Comparison of ENCODE assay signal across 24 mouse cellular contexts in the genomic region with DNA sequence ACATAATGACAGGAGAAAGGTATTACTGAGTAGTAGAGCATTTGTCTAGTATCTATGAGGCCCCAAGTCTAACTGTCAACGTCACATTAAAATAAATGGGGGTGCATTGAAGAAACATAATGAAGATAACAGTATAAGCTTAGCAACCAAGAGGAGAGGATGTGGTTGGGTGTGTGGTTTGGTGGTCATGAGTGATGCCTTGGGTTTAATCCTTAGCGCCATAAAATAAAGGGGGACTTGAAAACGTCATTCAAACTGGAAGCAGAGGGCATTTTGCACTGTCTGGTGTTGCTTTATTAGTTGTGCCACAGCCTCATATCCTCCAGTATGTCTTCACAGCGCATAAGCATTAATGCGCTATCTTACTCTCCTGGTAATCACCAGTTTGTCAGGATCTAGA. TPM values are rescaled to one million over a fixed set of nuclear protein-coding genes. Genes with fewer than 3 reads are reported as not detected.
DNase-seq lines count a peak whose midpoint lies in the region; ATAC-seq and TF ChIP-seq lines count a peak whose summit lies in the region.
"Had no signal": no experiment of that assay in that cellular context is flagged by ENCODE, and none has a peak within 500 bp of the region (broad histone marks: within the 10 kb centered on the region; RNA-seq: fewer than 3 reads in every experiment).

No protein-coding gene starts in this region.

- no peak for TF ChIP-seq CTCF in MEL (IDR thresholded peaks at IDR 0.05 in 2 of 3, conservative IDR thresholded peaks at IDR 0.05 in 1 of 3; ENCODE audit: control insufficient read depth in 1 of 3, insufficient read depth in 1 of 3, low read depth in 2 of 3, low read length in 3 of 3, poor library complexity in 1 of 3, severe bottlenecking in 1 of 3)
- no peak for TF ChIP-seq CTCF in midbrain, postnatal 0 days (IDR thresholded peaks at IDR 0.05)
- no peak for TF ChIP-seq CTCF in layer of hippocampus, adult 2 months (conservative IDR thresholded peaks at IDR 0.05)

- TF ChIP-seq POLR2A in MEL (IDR thresholded peaks at IDR 0.05; ENCODE audit: control insufficient read depth in 1 of 2, insufficient read depth in 1 of 2, low read depth in 1 of 2, low read length in 2 of 2, poor library complexity in 1 of 2): no peak

- 88% methylated on average over 5 of the region's 5 CpGs for WGBS in midbrain, postnatal 0 days

- H3K79me2 ChIP-seq in MEL (ENCODE audit: control insufficient read depth, insufficient read depth, low read length, poor library complexity): peaks cover under 1% of the 10 kb centered on the region

- H3K36me3 ChIP-seq in MEL (ENCODE audit: control insufficient read depth in 1 of 2, insufficient read depth in 2 of 2, low read length in 2 of 2): peaks cover 0 to 6% of the 10 kb centered on the region in 2 experiments; a peak in 2 of 4 replicates
- H3K36me3 ChIP-seq in midbrain, postnatal 0 days (ENCODE audit: insufficient read depth, low read length): no peaks in the 10 kb centered on the region
- H3K36me3 ChIP-seq: embryonic facial prominence, embryonic 12.5 days; forebrain, embryonic 12.5 days; heart, embryonic 15.5 days; hindbrain, embryonic 13.5 days had no signal

- no peak for TF ChIP-seq RAD21 in MEL (IDR thresholded peaks at IDR 0.05; ENCODE audit: low read depth, low read length)

- TF ChIP-seq EP300 in MEL (IDR thresholded peaks at IDR 0.05; ENCODE audit: low read depth in 1 of 2, low read length in 2 of 2): no peak

- peaks cover 0 to 5% of the 10 kb centered on the region in 2 experiments; a peak in 2 of 4 replicates for H3K4me1 ChIP-seq in MEL (ENCODE audit: control insufficient read depth in 1 of 2, insufficient read depth in 2 of 2, low read length in 2 of 2)
- H3K4me1 ChIP-seq in midbrain, postnatal 0 days (ENCODE audit: insufficient read depth, low read length): peaks cover 2% of the 10 kb centered on the region

- DNase-seq in thymus, postnatal 14 days: peak; percentile 17
- DNase-seq in thymus, adult 18-20 months: no peak
- peak; percentile 41 for DNase-seq in MEL (ENCODE audit: low read depth, low spot score)
- DNase-seq in induced T-regulatory cell, adult 2 months (ENCODE audit: low read depth): peak; percentile 56
- peak; percentile 12 for DNase-seq in thymus, postnatal 4 days
- DNase-seq in midbrain, postnatal 0 days (ENCODE audit: low spot score): no peak
- no peak for DNase-seq in layer of hippocampus, adult 2 months (ENCODE audit: low spot score in 2 of 2)
- DNase-seq in heart, adult 8-10 months (ENCODE audit: low spot score): no peak
- DNase-seq: adrenal gland, postnatal 10 days; cerebellum, adult 11 months; cerebellum, adult 8-10 months; cerebellum, postnatal 14 days; gastrocnemius, postnatal 10 days; heart, adult 18-20 months; heart, postnatal 14 days had no signal

- no peak for ATAC-seq in midbrain, postnatal 0 days (ENCODE audit: low FRiP score)
- ATAC-seq: forebrain, embryonic 16.5 days; hindbrain, postnatal 0 days had no signal

- H3K27me3 ChIP-seq in MEL (ENCODE audit: control insufficient read depth in 1 of 2, insufficient read depth in 2 of 2, low read length in 2 of 2): no peaks in the 10 kb centered on the region
- H3K27me3 ChIP-seq in midbrain, postnatal 0 days (ENCODE audit: insufficient read depth, low read length): no peaks in the 10 kb centered on the region
- H3K27me3 ChIP-seq: CH12.LX; embryonic facial prominence, embryonic 12.5 days; forebrain, embryonic 12.5 days; heart, embryonic 15.5 days; hindbrain, embryonic 13.5 days had no signal

- H3K9ac ChIP-seq in MEL (ENCODE audit: control insufficient read depth, low read depth, low read length, poor library complexity, severe bottlenecking): no peak overlapping the region
- no peak overlapping the region for H3K9ac ChIP-seq in midbrain, postnatal 0 days (replicated peaks; ENCODE audit: low read length, poor library complexity, severe bottlenecking)
- H3K9ac ChIP-seq: embryonic facial prominence, embryonic 12.5 days; forebrain, embryonic 12.5 days; heart, embryonic 15.5 days; hindbrain, embryonic 13.5 days had no signal

- H3K4me3 ChIP-seq in MEL (ENCODE audit: control insufficient read depth in 1 of 2, insufficient read depth in 1 of 2, low read depth in 2 of 2, low read length in 2 of 2): no peak overlapping the region
- no peak overlapping the region for H3K4me3 ChIP-seq in midbrain, postnatal 0 days (ENCODE audit: low read depth, low read length)
- H3K4me3 ChIP-seq in layer of hippocampus, adult 2 months: no peak overlapping the region
- H3K4me3 ChIP-seq: embryonic facial prominence, embryonic 12.5 days; forebrain, embryonic 12.5 days; heart, embryonic 15.5 days; hindbrain, embryonic 13.5 days had no signal

- no peak overlapping the region for H3K27ac ChIP-seq in MEL (ENCODE audit: control insufficient read depth, low read depth, low read length)
- no peak overlapping the region for H3K27ac ChIP-seq in midbrain, postnatal 0 days (ENCODE audit: low read depth, low read length)
- H3K27ac ChIP-seq in layer of hippocampus, adult 2 months: no peak overlapping the region
- H3K27ac ChIP-seq: embryonic facial prominence, embryonic 12.5 days; forebrain, embryonic 12.5 days; heart, embryonic 15.5 days; hindbrain, embryonic 13.5 days; hindbrain, postnatal 0 days had no signal

- H3K4me2 ChIP-seq in midbrain, postnatal 0 days (ENCODE audit: low read depth, low read length, poor library complexity, severe bottlenecking): no peak overlapping the region
- H3K4me2 ChIP-seq: embryonic facial prominence, embryonic 12.5 days; forebrain, embryonic 12.5 days; heart, embryonic 11.5 days; heart, embryonic 15.5 days; hindbrain, embryonic 13.5 days had no signal

- no peaks in the 10 kb centered on the region for H3K9me3 ChIP-seq in MEL (replicated peaks; ENCODE audit: insufficient read depth, low read length)
- no peaks in the 10 kb centered on the region for H3K9me3 ChIP-seq in midbrain, postnatal 0 days (ENCODE audit: low read length)
- H3K9me3 ChIP-seq: embryonic facial prominence, embryonic 12.5 days; forebrain, embryonic 12.5 days; heart, embryonic 15.5 days; hindbrain, embryonic 13.5 days had no signal

TF ChIP-seq in MEL, 35 proteins besides CTCF, POLR2A, EP300 and RAD21:
- TF ChIP-seq RCOR1 (IDR thresholded peaks at IDR 0.05; ENCODE audit: low read depth, low read length): no peak
- TF ChIP-seq MYB (IDR thresholded peaks at IDR 0.05; ENCODE audit: low read depth, low read length): no peak
- no peak for TF ChIP-seq CHD1 (IDR thresholded peaks at IDR 0.05; ENCODE audit: low read depth, low read length)
- no peak for TF ChIP-seq USF2 (IDR thresholded peaks at IDR 0.05; ENCODE audit: borderline replicate concordance in 1 of 2, insufficient read depth in 1 of 2, low read depth in 1 of 2, low read length in 2 of 2)
- TF ChIP-seq E2F4 (IDR thresholded peaks at IDR 0.05; ENCODE audit: borderline replicate concordance, low read depth, low read length): no peak
- no peak for TF ChIP-seq ZKSCAN1 (IDR thresholded peaks at IDR 0.05; ENCODE audit: low read depth, low read length)
- TF ChIP-seq POLR2AphosphoS5 (IDR thresholded peaks at IDR 0.05; ENCODE audit: borderline replicate concordance, low read depth, low read length): no peak
- no peak for TF ChIP-seq MYC (IDR thresholded peaks at IDR 0.05; ENCODE audit: low read depth, low read length)
- TF ChIP-seq GATA1 (IDR thresholded peaks at IDR 0.05; ENCODE audit: low read depth, low read length): no peak
- no peak for TF ChIP-seq TBP (IDR thresholded peaks at IDR 0.05; ENCODE audit: low read depth, low read length)
- TF ChIP-seq UBTF (IDR thresholded peaks at IDR 0.05; ENCODE audit: borderline replicate concordance, insufficient read depth, low read depth, low read length): no peak
- no peak for TF ChIP-seq POLR2AphosphoS2 (IDR thresholded peaks at IDR 0.05; ENCODE audit: low read length)
- TF ChIP-seq USF1 (IDR thresholded peaks at IDR 0.05; ENCODE audit: low read depth, low read length): no peak
- TF ChIP-seq GABPA (IDR thresholded peaks at IDR 0.05; ENCODE audit: low read depth, low read length): no peak
- TF ChIP-seq SMC3 (IDR thresholded peaks at IDR 0.05; ENCODE audit: low read depth, low read length): no peak
- TF ChIP-seq CHD2 (IDR thresholded peaks at IDR 0.05; ENCODE audit: low read length): no peak
- TF ChIP-seq KAT2A (conservative IDR thresholded peaks at IDR 0.05; ENCODE audit: low read depth, low read length): no peak

RNA-seq across cellular contexts. Expression of a gene that starts 4.6 kb away (rescaled TPM):
- total RNA-seq in MEL (2012; rRNA removed): 18.5 and 20.5 TPM in 2 replicates
- 10 to 100 TPM in 1 of 2 experiments, not detected in 1; 16.0 TPM for polyA plus RNA-seq in MEL (2012; ENCODE audit: insufficient read depth in 1 of 2, insufficient read length in 2 of 2, low read depth in 1 of 2, low replicate concordance in 2 of 2, missing spikeins in 1 of 2)
- 1.3 and 2.1 TPM in 2 replicates for total RNA-seq in midbrain, postnatal 0 days (2014; rRNA removed)
- polyA plus RNA-seq in midbrain, postnatal 0 days (2015; fragmentation: Nextera tagmentation; extraction: Ambion mirVana): 1.5 and 1.8 TPM in 2 replicates
- under 1 TPM; 0.81 to 0.84 TPM for total RNA-seq in layer of hippocampus, adult 2 months (2021)
- under 1 TPM in 2 of 4 experiments, not detected in 2; 0.29 to 0.33 TPM for total RNA-seq in heart, adult 8-10 months (2022)

RNA-seq across cellular contexts. Expression of a gene that starts 23.8 kb away (rescaled TPM):
- total RNA-seq in MEL (2012; rRNA removed): not detected in 2 replicates
- not detected for polyA plus RNA-seq in MEL (2012; ENCODE audit: insufficient read depth in 1 of 2, insufficient read length in 2 of 2, low read depth in 1 of 2, low replicate concordance in 2 of 2, missing spikeins in 1 of 2)
- 86.0 and 104 TPM in 2 replicates for total RNA-seq in midbrain, postnatal 0 days (2014; rRNA removed)
- polyA plus RNA-seq in midbrain, postnatal 0 days (2015; fragmentation: Nextera tagmentation; extraction: Ambion mirVana): 155 and 159 TPM in 2 replicates
- total RNA-seq in layer of hippocampus, adult 2 months (2021): 10 to 100 TPM; 55.3 to 71.4 TPM
- under 1 TPM; 0.17 to 0.38 (median 0.32) TPM for total RNA-seq in heart, adult 8-10 months (2022)
- total RNA-seq: hematopoietic stem cell, adult 5-6 weeks had no signal

Comparison
In these comparisons a context has a peak if more than half of its experiments do, and no peak if none do; other contexts are left out.
1. DNase-seq: peak in thymus, postnatal 14 days (single experiment), MEL (single experiment), induced T-regulatory cell, adult 2 months (single experiment) and thymus, postnatal 4 days (single experiment); none in thymus, adult 18-20 months (0 of 2), midbrain, postnatal 0 days (single experiment), layer of hippocampus, adult 2 months (0 of 2) and heart, adult 8-10 months (single experiment).
2. RNA of a gene that starts 23.8 kb away (total RNA-seq): 86.0 to 104 TPM in midbrain, postnatal 0 days and 55.3 to 71.4 TPM in layer of hippocampus, adult 2 months; 0.17 to 0.38 TPM in heart, adult 8-10 months and not detected in MEL; every median in the first group is over 10 times any median in the second.